Mouse (Mus musculus) lung, postnatal 0 days (tissue): ENCODE measurements around the gene Cntn4. TPM values are rescaled to one million over a fixed set of nuclear protein-coding genes. Genes with fewer than 3 reads are reported as not detected.

Experiments used
- ATAC-seq: fragments of 200-750 bp; cut with Nextera tagmentation; 2 replicates; pipeline ENCODE4 v1.8.0; 2017; ENCODE audit warnings: moderate library complexity
- DNase-seq: peaks from one replicate; pipeline ENCODE4 v3.0.0-alpha.2; 2016; ENCODE audit warnings: low spot score
- H3K27ac ChIP-seq: fragments of 300-500 bp; sonication (generic); 2 replicates; pipeline ENCODE4 v1.5.1; 2014; ENCODE audit warnings: antibody characterized with exemption, mild to moderate bottlenecking, low read length, mixed read lengths
- H3K27me3 ChIP-seq: fragments of 300-500 bp; sonication (generic); replicated peaks from 2 replicates; pipeline ENCODE4 v1.6.1; 2014; ENCODE audit warnings: low read length, mixed read lengths; ENCODE audit not compliant: insufficient read depth
- H3K36me3 ChIP-seq: fragments of 300-500 bp; sonication (generic); 2 replicates; pipeline ENCODE4 v1.6.1; 2014; ENCODE audit warnings: low read length, mixed read lengths; ENCODE audit not compliant: insufficient read depth
- H3K4me1 ChIP-seq: fragments of 300-500 bp; sonication (generic); 2 replicates; pipeline ENCODE4 v1.6.1; 2014; ENCODE audit warnings: antibody characterized with exemption, low read depth, low read length, mixed read lengths; ENCODE audit not compliant: insufficient read depth
- H3K4me2 ChIP-seq: fragments of 300-500 bp; sonication (generic); replicated peaks from 2 replicates; pipeline ENCODE4 v1.6.1; 2014; ENCODE audit warnings: low read depth, mild to moderate bottlenecking, low read length, moderate library complexity, mixed read lengths
- H3K4me3 ChIP-seq: fragments of 300-500 bp; sonication (generic); 2 replicates; pipeline ENCODE4 v1.5.1; 2014; ENCODE audit warnings: low read depth, low read length
- H3K9ac ChIP-seq: fragments of 300-500 bp; sonication (generic); replicated peaks from 2 replicates; pipeline ENCODE4 v1.6.1; 2014; ENCODE audit warnings: low read depth, mild to moderate bottlenecking
- H3K9me3 ChIP-seq: fragments of 300-500 bp; sonication (generic); 2 replicates; pipeline ENCODE4 v1.6.1; 2016; ENCODE audit warnings: low read length, mixed read lengths
- CTCF ChIP-seq: IDR thresholded peaks from 2 replicates; pipeline ENCODE4 v1.5.1; 2016; ENCODE audit warnings: antibody characterized with exemption, mild to moderate bottlenecking
- EP300 ChIP-seq: IDR thresholded peaks from 2 replicates; pipeline ENCODE4 v1.6.1; 2016; ENCODE audit warnings: antibody characterized with exemption, mild to moderate bottlenecking, control low read depth
- WGBS: fragments of 180-500 bp; shearing (Covaris S2); extraction: QIAGEN DNeasy Blood & Tissue Kit; methylation state at CpG from one replicate; pipeline ENCODE4 v1.1.7; 2014; 5-methylcytosine and 5-hydroxymethylcytosine counted together
- polyA plus RNA-seq: library from polyadenylated mRNA; unstranded; fragments of >200 nt; fragmentation: Nextera tagmentation; extraction: Ambion mirVana; gene quantifications from 2 replicates; pipeline ENCODE4 v1.2.1, GENCODE M21; 2015

Cntn4 gene
- polyA plus RNA-seq, 1 experiment from 2014 or later, result 0.12 TPM

DNA sequence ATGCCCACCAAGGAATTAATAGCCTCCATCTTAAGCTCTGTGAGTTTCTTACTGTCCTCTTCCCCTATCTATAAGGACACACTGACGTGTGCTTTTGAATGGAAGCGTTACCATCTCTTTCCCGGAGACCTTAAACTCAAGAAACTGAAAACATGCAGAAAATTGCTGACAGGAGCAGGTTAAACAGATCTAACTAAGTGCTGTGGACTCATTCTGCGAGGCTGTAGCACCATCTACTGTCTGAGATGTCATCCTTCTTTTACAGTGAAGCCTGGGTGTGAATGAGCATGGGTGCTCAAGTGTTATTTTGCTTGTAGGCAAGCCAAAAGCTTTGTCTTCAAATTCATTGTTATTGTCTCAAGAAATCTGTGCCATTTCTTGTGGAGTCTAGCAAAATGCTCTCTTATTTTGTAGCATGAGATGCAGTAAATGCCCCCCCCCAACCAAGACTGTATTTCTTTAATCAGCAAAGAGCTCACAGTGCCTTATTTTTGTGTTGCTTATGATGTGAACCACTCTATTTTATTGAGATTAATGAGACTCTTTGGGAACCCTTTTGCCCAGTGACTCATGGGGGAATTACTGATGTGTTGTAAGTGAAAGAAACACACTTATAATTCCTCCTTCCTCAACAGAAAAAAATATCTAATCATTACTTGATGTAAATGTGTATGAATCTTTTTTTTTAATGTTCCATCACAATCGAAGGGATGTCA lies 968.2 kb downstream of the Cntn4 start:
- no peak overlapping the region for H3K4me2 ChIP-seq

DNA sequence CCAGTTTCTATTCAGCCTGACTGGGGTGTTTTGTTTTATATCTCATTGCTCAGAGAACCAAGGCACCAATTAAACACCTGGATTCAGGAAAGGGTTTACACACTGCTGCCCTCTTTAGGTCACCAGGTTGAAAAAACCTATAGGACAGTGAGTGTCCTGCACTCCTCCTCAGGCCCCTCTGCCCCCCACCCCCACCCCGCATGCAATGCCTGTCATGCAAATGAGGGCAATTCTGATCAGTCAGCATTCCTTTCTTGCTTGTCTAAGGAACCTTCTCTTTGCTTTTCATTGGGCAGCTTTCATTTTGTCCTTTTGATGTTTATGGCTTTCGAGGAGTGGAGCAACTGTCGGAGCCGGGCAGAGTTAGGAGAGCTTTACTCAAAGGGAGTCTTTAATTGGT lies 969.5 kb downstream of the Cntn4 start:
- Histone ChIP-seq H3K9me3 (no peaks in the 10 kb centered on the region), H3K27me3 (no peaks in the 10 kb centered on the region), H3K36me3 (no peaks in the 10 kb centered on the region), H3K9ac (no peak overlapping the region), H3K27ac (no peak overlapping the region), H3K4me1 (no peaks in the 10 kb centered on the region), H3K4me2 (no peak overlapping the region), H3K4me3 (no peak overlapping the region)
- TF ChIP-seq EP300, result no peak
- TF ChIP-seq CTCF, result no peak
- ATAC-seq, result no peak
- 40% methylated on average over 4 of the region's 4 CpGs for WGBS
- DNase-seq, result no peak

More for the DNA sequence above, 968.2 kb downstream of the Cntn4 start:
- WGBS, result 35% methylated on average over 5 of the region's 5 CpGs
- Histone ChIP-seq H3K4me3 (no peak overlapping the region), H3K27me3 (no peaks in the 10 kb centered on the region), H3K9ac (no peak overlapping the region), H3K9me3 (no peaks in the 10 kb centered on the region), H3K4me1 (no peaks in the 10 kb centered on the region), H3K36me3 (no peaks in the 10 kb centered on the region), H3K27ac (no peak overlapping the region)
- TF ChIP-seq EP300 (no peak), CTCF (peak; percentile 74)
- ATAC-seq (peak; percentile 54; the same call in 1 of the 2 replicates), DNase-seq (peak; percentile 61)

DNA sequence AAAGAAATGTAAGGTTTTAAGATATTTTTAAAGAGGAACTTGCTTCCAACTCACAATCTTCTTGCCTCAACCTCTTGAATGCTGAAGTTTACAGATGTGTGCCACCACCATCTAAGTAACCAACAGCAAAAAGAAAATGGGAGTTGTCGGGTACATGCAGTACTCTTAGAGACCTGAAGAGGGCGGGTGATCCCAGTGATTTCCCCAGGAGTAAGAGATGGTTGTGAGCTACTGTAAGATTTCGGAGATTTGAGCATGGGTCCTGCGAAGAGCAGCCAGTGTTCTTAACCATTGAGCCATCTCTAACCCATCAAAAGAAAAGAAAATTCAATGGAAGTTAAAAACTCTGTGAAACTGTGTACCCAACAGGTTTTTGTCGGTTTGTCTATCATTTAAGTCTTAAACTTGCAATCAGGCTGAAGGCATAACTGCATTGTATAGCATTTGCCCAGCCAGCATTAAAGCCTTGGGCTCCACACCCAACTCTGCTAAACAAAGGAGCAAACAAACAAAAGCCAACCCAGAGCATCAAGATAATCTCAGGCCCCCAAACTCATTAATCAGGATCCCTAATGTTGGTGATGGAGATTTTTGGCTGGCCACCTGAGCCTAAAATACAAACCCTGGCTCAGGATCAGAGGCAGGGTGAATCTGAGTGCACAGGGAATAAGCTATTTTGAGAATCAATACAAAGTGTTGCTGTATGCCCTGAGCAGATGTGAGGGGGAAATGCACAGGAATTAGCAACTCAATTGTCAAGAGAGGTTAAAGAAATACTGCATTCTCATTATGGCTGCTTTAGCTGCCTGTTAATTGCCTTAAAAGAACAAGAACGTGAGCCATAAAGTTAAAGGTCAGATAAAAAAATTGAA lies 986.6 kb downstream of the Cntn4 start:
- Histone ChIP-seq H3K4me1 (no peaks in the 10 kb centered on the region), H3K9me3 (no peaks in the 10 kb centered on the region), H3K27ac (no peak overlapping the region), H3K36me3 (no peaks in the 10 kb centered on the region), H3K27me3 (no peaks in the 10 kb centered on the region), H3K4me2 (no peak overlapping the region), H3K4me3 (no peak overlapping the region), H3K9ac (no peak overlapping the region)
- TF ChIP-seq EP300, result no peak
- peak; percentile 59 for TF ChIP-seq CTCF
- DNase-seq, result peak; percentile 30
- ATAC-seq, result no peak
- 37% methylated on average over 6 of the region's 6 CpGs for WGBS

DNA sequence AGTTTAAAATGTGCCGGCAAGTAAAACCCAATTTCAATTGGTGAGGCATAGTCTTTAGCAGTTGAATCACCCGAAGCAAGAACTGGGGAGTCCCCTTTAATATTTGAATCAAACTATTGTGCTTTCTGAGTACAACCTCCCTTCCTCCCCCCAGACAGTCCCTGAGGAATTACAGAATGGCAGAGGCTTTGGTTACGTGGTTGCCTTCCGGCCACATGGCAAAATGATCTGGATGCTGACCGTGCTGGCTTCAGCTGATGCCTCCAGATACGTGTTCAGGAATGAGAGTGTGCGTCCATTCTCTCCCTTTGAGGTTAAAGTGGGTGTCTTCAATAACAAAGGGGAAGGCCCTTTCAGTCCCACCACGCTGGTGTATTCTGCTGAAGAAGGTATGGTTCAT lies 998.1 kb downstream of the Cntn4 start:
- no peak overlapping the region for H3K9ac ChIP-seq
- 81% methylated on average over 8 of the region's 8 CpGs for WGBS
- no peak for DNase-seq
- H3K27ac ChIP-seq, result no peak overlapping the region
- no peaks in the 10 kb centered on the region for H3K4me1 ChIP-seq
- H3K36me3 ChIP-seq, result no peaks in the 10 kb centered on the region
- H3K27me3 ChIP-seq, result no peaks in the 10 kb centered on the region
- no peak overlapping the region for H3K4me3 ChIP-seq
- no peaks in the 10 kb centered on the region for H3K9me3 ChIP-seq
- no peak for ATAC-seq
- H3K4me2 ChIP-seq, result no peak overlapping the region
- TF ChIP-seq EP300 (no peak), CTCF (no peak)

DNA sequence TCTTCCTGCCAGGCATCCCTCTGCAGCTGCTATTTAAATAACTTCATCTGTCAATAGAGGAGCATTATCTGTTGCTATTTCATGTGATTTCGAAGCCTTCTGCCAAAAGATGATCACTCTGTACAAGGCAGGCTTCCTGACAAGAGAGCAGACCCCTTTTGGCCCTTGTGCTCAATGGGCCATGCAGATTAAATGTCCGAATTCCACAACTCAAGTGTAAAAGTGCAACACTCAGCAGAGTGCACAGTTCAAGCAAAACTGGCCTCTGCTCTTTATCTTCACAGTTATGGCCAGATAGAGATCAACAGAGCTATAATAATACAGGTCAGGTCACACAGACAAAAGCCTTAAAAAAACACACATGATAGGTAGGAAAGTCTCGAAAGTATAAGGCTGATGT lies 1024.5 kb downstream of the Cntn4 start:
- no peak overlapping the region for H3K27ac ChIP-seq
- no peak for ATAC-seq
- DNase-seq, result no peak
- no peak overlapping the region for H3K9ac ChIP-seq
- no peaks in the 10 kb centered on the region for H3K9me3 ChIP-seq
- no peak overlapping the region for H3K4me2 ChIP-seq
- 51% methylated on average over 3 of the region's 3 CpGs for WGBS
- TF ChIP-seq EP300 (no peak), CTCF (no peak)
- no peaks in the 10 kb centered on the region for H3K27me3 ChIP-seq
- H3K36me3 ChIP-seq, result no peaks in the 10 kb centered on the region
- no peaks in the 10 kb centered on the region for H3K4me1 ChIP-seq
- H3K4me3 ChIP-seq, result no peak overlapping the region

DNA sequence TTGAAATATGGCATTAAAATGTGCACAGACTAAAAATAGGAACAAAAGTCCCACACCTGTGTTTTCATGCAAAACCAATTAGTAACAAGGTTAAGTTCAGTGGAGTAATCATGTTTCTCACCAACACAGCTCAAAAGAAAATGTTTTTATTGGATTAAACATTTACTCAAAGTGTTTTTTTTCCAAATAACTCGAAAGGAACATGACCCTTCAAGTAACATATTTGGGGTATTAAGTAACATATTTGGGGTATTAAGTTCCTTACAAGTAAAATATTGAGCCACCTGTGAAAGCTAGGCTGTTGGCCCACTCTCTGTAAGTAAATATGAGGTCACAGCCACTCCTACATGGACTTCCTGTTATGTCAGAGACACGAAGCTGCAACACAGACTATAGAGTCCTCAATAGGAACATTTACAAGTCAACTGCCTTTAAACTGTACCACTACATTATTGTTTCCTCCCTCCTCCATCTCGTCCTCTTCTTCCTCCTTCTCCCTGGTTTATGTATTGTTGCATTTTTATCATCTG lies 1028.1 kb downstream of the Cntn4 start:
- DNase-seq (no peak), ATAC-seq (no peak)

More for the DNA sequence above, 1028.1 kb downstream of the Cntn4 start:
- Histone ChIP-seq H3K4me3 (no peak overlapping the region), H3K27ac (no peak overlapping the region), H3K27me3 (no peaks in the 10 kb centered on the region), H3K9me3 (no peaks in the 10 kb centered on the region), H3K4me1 (no peaks in the 10 kb centered on the region), H3K4me2 (no peak overlapping the region), H3K9ac (no peak overlapping the region), H3K36me3 (no peaks in the 10 kb centered on the region)
- TF ChIP-seq EP300 (no peak), CTCF (no peak)
- WGBS, result 33% methylated on average over 3 of the region's 3 CpGs
